Comparison of ENCODE assay signal across 14 mouse cellular contexts in the genomic region with DNA sequence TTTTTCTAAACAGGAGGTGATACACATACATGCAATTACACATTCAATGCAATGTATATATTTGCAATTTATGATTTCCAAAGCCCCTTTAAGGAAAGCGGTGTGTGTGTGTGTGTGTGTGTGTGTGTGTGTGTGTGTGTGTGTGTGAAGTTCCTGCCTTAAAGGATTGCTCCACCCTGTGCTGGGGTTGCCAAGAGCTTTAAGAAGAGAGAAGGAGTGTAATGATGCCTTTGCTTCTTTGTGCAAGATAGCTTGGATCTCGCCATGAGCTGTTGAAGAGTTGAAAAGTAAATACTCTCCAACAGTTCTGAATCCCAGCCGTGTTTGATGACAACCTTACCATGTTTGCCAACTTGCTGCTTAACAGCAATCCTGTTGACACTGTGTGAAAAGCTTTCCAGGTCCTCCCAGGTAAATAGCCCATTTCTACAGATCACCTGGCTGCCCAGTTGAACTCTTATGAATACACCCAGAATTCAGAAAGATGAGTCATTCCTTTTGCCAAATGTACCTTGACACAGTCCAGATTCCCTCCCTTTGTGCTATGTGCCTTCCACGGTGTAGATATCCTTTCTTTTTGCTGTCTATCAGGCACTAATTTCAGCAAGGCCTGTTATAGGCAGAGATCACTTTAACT.
"Had no signal": no experiment of that assay in that cellular context is flagged by ENCODE, and none has a peak within 500 bp of the region (broad histone marks: within the 10 kb centered on the region; RNA-seq: fewer than 3 reads in every experiment).

No protein-coding gene starts in this region.

- H3K27ac ChIP-seq: layer of hippocampus, adult 2 months; limb, embryonic 12.5 days; liver, embryonic 12.5 days; macrophage; midbrain, embryonic 15.5 days; neural tube, embryonic 12.5 days had no signal

- H3K9ac ChIP-seq: limb, embryonic 12.5 days; liver, embryonic 12.5 days; midbrain, embryonic 15.5 days; neural tube, embryonic 12.5 days had no signal

- H3K36me3 ChIP-seq: limb, embryonic 12.5 days; liver, embryonic 12.5 days; midbrain, embryonic 15.5 days; neural tube, embryonic 12.5 days had no signal

- H3K27me3 ChIP-seq: liver, embryonic 12.5 days; megakaryocyte, embryonic 14.5 days; midbrain, embryonic 15.5 days; neural tube, embryonic 12.5 days had no signal

- H3K4me1 ChIP-seq: liver, embryonic 12.5 days; megakaryocyte, embryonic 14.5 days; midbrain, embryonic 15.5 days; neural tube, embryonic 12.5 days had no signal

- H3K4me2 ChIP-seq: limb, embryonic 12.5 days; liver, embryonic 12.5 days; midbrain, embryonic 11.5 days; midbrain, embryonic 15.5 days; neural tube, embryonic 12.5 days had no signal

- H3K4me3 ChIP-seq: layer of hippocampus, adult 2 months; limb, embryonic 12.5 days; liver, embryonic 12.5 days; megakaryocyte, embryonic 14.5 days; midbrain, embryonic 15.5 days; neural tube, embryonic 12.5 days had no signal

- DNase-seq: kidney, adult 18-20 months; kidney, postnatal 10 days; kidney, postnatal 4 days; spleen, adult 18-20 months; thymus, adult 18-20 months; thymus, postnatal 14 days had no signal

- ATAC-seq: liver, embryonic 12.5 days; midbrain, embryonic 15.5 days had no signal

- H3K9me3 ChIP-seq: limb, embryonic 12.5 days; liver, embryonic 12.5 days; megakaryocyte, embryonic 14.5 days; midbrain, embryonic 15.5 days; neural tube, embryonic 12.5 days had no signal
